Mouse (Mus musculus): ENCODE results near the gene Ihh. TPM values are rescaled to one million over a fixed set of nuclear protein-coding genes. Genes with fewer than 3 reads are reported as not detected.

Gene Ihh
- total and polyA plus RNA-seq, 3 experiments, result not detected

- dilution Hi-C loops (cut with MboI; ENCODE audit: extremely low pct_ligation_motif_present, extremely low pct_unique_long_range_greater_than_20kb, low sequenced_read_pairs) (no loop called here), in situ Hi-C loops (cut with MboI; ENCODE audit: low pct_ligation_motif_present, low pct_unique_long_range_greater_than_20kb, low sequenced_read_pairs) (loop anchor here (5.0 kb wide), 1 partner anchor 36 kb away; no protein-coding TSS in a partner anchor)
- peaks cover 19% of the 10 kb centered on the region for H3K27me3 ChIP-seq (replicated peaks)
- H3K9me3 ChIP-seq (replicated peaks; ENCODE audit: low read length), result no peaks in the 10 kb centered on the region
- H3K27ac ChIP-seq (ENCODE audit: insufficient read depth, low read depth), result no peak overlapping the region
- no peak for TF ChIP-seq PAX5 (IDR thresholded peaks at IDR 0.05; ENCODE audit: low read length)
- TF ChIP-seq NELFE (IDR thresholded peaks at IDR 0.05; ENCODE audit: low read depth, low read length), result no peak
- TF ChIP-seq MAFK (IDR thresholded peaks at IDR 0.05; ENCODE audit: insufficient replicate concordance, low read length), result no peak
- TF ChIP-seq CHD1 (IDR thresholded peaks at IDR 0.05; ENCODE audit: low read depth, low read length), result no peak
- DNase-seq (ENCODE audit: extremely low read depth), result no peak
- H3K79me2 ChIP-seq (replicated peaks; ENCODE audit: control insufficient read depth, extremely low read depth, insufficient read depth, poor library complexity, severe bottlenecking), result no peaks in the 10 kb centered on the region
- no peak overlapping the region for H3K4me2 ChIP-seq (ENCODE audit: insufficient read depth, low read depth, poor library complexity, severe bottlenecking)
- H3K4me1 ChIP-seq (ENCODE audit: control insufficient read depth in 1 of 2, insufficient read depth in 2 of 2), result no peaks in the 10 kb centered on the region
- no peak overlapping the region for H3K9ac ChIP-seq (ENCODE audit: insufficient read depth, low read depth)
- no peaks in the 10 kb centered on the region for H3K36me3 ChIP-seq (replicated peaks in 1 of 2; ENCODE audit: control insufficient read depth in 1 of 2, insufficient read depth in 1 of 2, low read length in 1 of 2)
- no peak overlapping the region for H3K4me3 ChIP-seq (replicated peaks in 1 of 3; ENCODE audit: low read depth in 2 of 3, low read length in 2 of 3, poor library complexity in 1 of 3)
Measured at GRCm38 (mm10) chr1:74961722-74962121, 10.2 kb upstream of the Ihh start.

GRCm38 (mm10) chr1:74960059-74960458 lies 8.6 kb upstream of the Ihh start:
- Histone ChIP-seq H3K27me3 (replicated peaks) (peaks cover 24% of the 10 kb centered on the region), H3K9ac (ENCODE audit: insufficient read depth, low read depth) (no peak overlapping the region), H3K4me2 (ENCODE audit: insufficient read depth, low read depth, poor library complexity, severe bottlenecking) (no peak overlapping the region), H3K4me1 (ENCODE audit: control insufficient read depth in 1 of 2, insufficient read depth in 2 of 2) (no peaks in the 10 kb centered on the region), H3K27ac (ENCODE audit: insufficient read depth, low read depth) (no peak overlapping the region), H3K79me2 (replicated peaks; ENCODE audit: control insufficient read depth, extremely low read depth, insufficient read depth, poor library complexity, severe bottlenecking) (no peaks in the 10 kb centered on the region), H3K4me3 (replicated peaks in 1 of 3; ENCODE audit: low read depth in 2 of 3, low read length in 2 of 3, poor library complexity in 1 of 3) (no peak overlapping the region), H3K9me3 (replicated peaks; ENCODE audit: low read length) (no peaks in the 10 kb centered on the region), H3K36me3 (replicated peaks in 1 of 2; ENCODE audit: control insufficient read depth in 1 of 2, insufficient read depth in 1 of 2, low read length in 1 of 2) (no peaks in the 10 kb centered on the region)
- DNase-seq (ENCODE audit: extremely low read depth), result no peak
- dilution Hi-C loops (cut with MboI; ENCODE audit: extremely low pct_ligation_motif_present, extremely low pct_unique_long_range_greater_than_20kb, low sequenced_read_pairs), result no loop called here
- in situ Hi-C loops (cut with MboI; ENCODE audit: low pct_ligation_motif_present, low pct_unique_long_range_greater_than_20kb, low sequenced_read_pairs), result loop anchor here (5.0 kb wide), 1 partner anchor 37 kb away; no protein-coding TSS in a partner anchor
- no peak for TF ChIP-seq IRF4 (IDR thresholded peaks at IDR 0.05; ENCODE audit: low read depth, low read length)
- TF ChIP-seq E2F4 (IDR thresholded peaks at IDR 0.05; ENCODE audit: insufficient replicate concordance, low read depth, low read length), result no peak
- TF ChIP-seq CTCF (conservative IDR thresholded peaks at IDR 0.05 in 1 of 2, IDR thresholded peaks at IDR 0.05 in 1 of 2; ENCODE audit: low read depth in 2 of 2, low read length in 2 of 2), result no peak
- no peak for TF ChIP-seq USF1 (IDR thresholded peaks at IDR 0.05; ENCODE audit: low read depth, low read length)
- TF ChIP-seq KAT2A (IDR thresholded peaks at IDR 0.05; ENCODE audit: insufficient replicate concordance, low read length), result no peak
- no peak for TF ChIP-seq NELFE (IDR thresholded peaks at IDR 0.05; ENCODE audit: low read depth, low read length)
- no peak for TF ChIP-seq MXI1 (IDR thresholded peaks at IDR 0.05; ENCODE audit: low read depth, low read length)
- no peak for TF ChIP-seq USF2 (conservative IDR thresholded peaks at IDR 0.05; ENCODE audit: low read depth, low read length)
- TF ChIP-seq SMC3 (IDR thresholded peaks at IDR 0.05; ENCODE audit: low read depth, low read length), result no peak
- TF ChIP-seq UBTF (IDR thresholded peaks at IDR 0.05; ENCODE audit: low read depth, low read length), result no peak
- no peak for TF ChIP-seq ZKSCAN1 (IDR thresholded peaks at IDR 0.05; ENCODE audit: borderline replicate concordance, low read depth, low read length)
- TF ChIP-seq GABPA (IDR thresholded peaks at IDR 0.05; ENCODE audit: insufficient replicate concordance, low read depth, low read length), result no peak
- no peak for TF ChIP-seq EP300 (IDR thresholded peaks at IDR 0.05; ENCODE audit: low read length)
- TF ChIP-seq ELF1 (IDR thresholded peaks at IDR 0.05; ENCODE audit: low read depth, low read length), result no peak
- no peak for TF ChIP-seq ZNF384 (IDR thresholded peaks at IDR 0.05; ENCODE audit: low read depth, low read length)
- TF ChIP-seq RCOR1 (conservative IDR thresholded peaks at IDR 0.05; ENCODE audit: low read depth, low read length), result no peak
- TF ChIP-seq TBP (conservative IDR thresholded peaks at IDR 0.05; ENCODE audit: low read depth, low read length), result no peak
- TF ChIP-seq BHLHE40 (IDR thresholded peaks at IDR 0.05; ENCODE audit: low read depth, low read length), result no peak
- no peak for TF ChIP-seq POLR2AphosphoS2 (IDR thresholded peaks at IDR 0.05; ENCODE audit: low read depth, low read length)
- no peak for TF ChIP-seq MAFK (IDR thresholded peaks at IDR 0.05; ENCODE audit: insufficient replicate concordance, low read length)
